Mouse (Mus musculus): ENCODE measurements around the gene Pid1.
"Not testable (repeated sequence)": the region's sequence is repeated elsewhere in the genome, so short reads cannot be mapped to it uniquely, and the experiment has no call there.

Gene Pid1

GRCm38 (mm10) chr1:84359611-84360500, 4.1 kb downstream of the Pid1 start:
- DNase-seq (ENCODE audit: low spot score): no peak

GRCm38 (mm10) chr1:84357216-84357615, 6.8 kb downstream of the Pid1 start:
- no peak for DNase-seq (ENCODE audit: low spot score)

GRCm38 (mm10) chr1:84350262-84350661, 13.7 kb downstream of the Pid1 start:
- no peak for DNase-seq (ENCODE audit: low spot score)

- no peak for DNase-seq (ENCODE audit: low spot score)
These were observed 16.0 kb downstream of the Pid1 start for GRCm38 (mm10) chr1:84347796-84348476.

DNA sequence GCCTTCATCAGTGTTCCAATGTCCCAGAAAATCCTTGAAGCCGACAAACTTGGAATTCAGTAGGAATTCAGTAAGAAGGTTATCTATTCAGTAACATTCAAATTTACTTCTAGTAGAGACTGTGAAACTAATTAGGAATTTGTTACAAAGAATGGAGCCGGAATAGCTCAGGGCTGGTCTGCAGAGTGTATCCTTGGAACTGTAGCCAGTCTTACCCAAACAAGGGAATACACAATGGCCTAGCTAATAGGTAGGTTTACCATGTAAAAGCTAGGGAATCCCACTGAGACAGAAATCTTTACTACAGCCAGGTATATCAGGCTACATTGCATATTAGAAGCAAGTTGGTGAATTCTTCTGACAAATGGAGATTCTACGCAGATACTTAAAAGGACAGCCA, 31.2 kb downstream of the Pid1 start:
- DNase-seq (ENCODE audit: low spot score): not testable (repeated sequence)

DNA sequence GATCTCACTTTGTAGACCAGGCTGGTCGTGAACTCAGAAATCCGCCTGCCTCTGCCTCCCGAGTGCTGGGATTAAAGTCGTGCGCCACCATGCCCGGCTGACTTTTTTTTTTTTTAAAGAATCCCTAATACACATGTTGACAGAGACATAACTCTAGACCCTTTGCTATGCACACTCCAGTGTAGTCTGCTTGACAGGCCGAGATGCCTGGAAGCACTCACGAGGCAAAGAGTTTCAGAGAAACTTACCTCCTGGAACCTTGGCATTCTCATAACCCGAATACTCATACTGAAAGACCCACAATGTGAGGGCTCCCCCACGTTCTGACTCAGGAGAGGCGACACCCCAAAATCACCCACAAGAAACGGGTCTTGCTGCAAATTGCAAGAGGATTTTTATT, 32.1 kb downstream of the Pid1 start:
- DNase-seq (ENCODE audit: low spot score): not testable (repeated sequence)

DNA sequence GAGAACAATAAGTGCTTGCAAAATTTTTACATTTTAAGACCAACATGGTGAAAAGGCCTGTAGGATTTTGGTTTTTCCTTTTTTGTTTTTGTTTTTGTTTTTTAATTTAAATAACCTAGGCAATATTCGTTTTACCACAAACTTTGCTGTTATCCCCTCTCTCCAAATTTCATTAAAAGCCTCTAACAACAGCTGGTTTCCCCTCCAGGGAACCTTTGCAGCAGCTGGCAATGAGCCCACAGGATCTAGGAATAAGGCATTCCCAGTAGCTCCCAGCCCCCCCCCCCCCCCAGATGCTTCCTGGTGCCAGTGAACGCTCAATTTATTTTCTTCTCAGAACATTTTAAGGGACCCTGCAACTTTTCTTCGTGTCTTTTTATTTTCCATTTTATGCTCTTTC, 38.7 kb downstream of the Pid1 start:
- no peak for DNase-seq (ENCODE audit: low spot score)

DNA sequence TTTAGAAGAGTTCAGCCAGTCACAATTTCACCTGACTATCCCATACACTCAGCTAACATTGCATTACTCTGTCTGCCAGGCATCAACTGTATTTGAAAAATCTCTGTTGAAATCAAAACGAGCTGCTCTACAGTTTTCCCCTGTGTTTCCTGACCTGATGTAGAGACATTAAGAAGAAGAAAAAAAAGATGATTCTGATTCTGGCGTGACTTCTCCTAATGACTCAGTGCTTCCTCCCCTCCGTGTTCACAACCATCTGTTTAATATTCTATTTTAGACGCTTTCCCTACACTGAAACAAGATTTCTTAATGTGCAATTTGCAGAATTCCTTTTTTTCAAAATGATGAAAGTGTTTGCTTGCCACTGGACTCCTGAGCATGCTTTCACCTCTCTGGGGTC, 42.7 kb downstream of the Pid1 start:
- DNase-seq (ENCODE audit: low spot score): no peak

DNA sequence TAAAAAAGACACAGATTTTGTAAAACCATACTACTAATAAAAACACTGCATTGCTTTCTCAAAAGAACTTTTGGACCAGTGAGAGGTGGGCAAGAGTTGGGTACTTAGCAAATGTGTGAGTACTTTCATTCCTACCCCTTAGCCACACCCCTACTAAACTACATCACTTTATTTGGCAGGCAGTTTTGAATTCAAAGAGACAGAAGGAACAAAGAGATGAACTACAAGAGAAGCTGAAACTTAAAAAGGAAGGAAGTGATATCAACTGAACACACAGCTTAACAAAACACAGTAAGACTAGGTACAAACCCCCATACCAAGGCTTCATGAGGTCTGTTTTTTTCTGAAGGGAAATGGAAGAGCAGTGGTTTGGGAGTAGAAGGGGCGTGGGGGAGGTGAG, 45.4 kb downstream of the Pid1 start:
- no peak for DNase-seq (ENCODE audit: low spot score)

DNA sequence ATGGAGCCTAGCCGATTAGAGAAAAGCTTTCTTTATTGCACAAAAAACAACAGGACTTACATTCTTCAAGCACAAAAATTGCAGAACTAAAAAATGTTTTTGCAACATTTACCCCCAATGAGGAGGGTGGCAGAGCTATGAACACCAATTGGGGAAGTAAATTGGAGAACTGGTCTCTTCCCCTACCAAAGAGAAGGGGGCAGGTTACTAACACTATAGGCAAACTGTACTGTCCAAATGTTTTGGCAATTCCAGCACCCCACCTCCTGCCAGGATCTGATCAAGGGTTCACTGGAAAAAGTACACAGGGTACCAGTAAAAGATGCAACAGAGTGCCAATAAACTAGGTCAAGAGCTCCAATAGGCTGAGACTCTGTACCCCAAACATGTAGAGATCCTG, 46.2 kb downstream of the Pid1 start:
- no peak for DNase-seq (ENCODE audit: low spot score)

DNA sequence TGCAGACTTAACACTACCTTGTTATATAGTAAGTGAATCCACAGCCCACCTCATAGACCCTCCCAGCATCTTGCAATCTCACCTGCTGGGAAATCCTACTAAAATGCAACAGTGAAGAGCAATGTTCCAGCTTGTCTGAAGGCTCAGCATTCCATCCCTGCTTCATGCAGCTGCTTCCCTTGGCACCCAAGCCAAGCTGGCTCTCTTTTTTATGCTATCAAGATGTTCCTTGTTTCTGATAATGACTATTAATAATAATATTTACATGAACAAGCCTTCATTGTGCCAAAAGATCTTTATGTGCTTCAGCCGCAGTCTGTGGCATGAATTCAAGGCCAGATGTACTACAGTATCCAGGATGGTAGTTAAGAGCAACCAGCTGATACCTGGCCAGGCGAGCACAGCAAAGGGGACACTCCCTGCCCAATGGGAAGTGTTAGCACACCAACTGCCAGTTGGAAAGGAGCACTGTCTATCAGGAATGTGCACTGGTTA, 54.0 kb downstream of the Pid1 start:
- no peak for DNase-seq (ENCODE audit: low spot score)

GRCm38 (mm10) chr1:84305713-84306421, 58.1 kb downstream of the Pid1 start:
- no peak for DNase-seq (ENCODE audit: low spot score)

- DNase-seq (ENCODE audit: low spot score): no peak
These were observed 61.2 kb downstream of the Pid1 start for GRCm38 (mm10) chr1:84302788-84303187.

- no peak for DNase-seq (ENCODE audit: low spot score)
These were observed 64.3 kb downstream of the Pid1 start for GRCm38 (mm10) chr1:84299719-84300118.

- no peak for DNase-seq (ENCODE audit: low spot score)
These were observed 77.3 kb downstream of the Pid1 start for GRCm38 (mm10) chr1:84286682-84287111.

DNA sequence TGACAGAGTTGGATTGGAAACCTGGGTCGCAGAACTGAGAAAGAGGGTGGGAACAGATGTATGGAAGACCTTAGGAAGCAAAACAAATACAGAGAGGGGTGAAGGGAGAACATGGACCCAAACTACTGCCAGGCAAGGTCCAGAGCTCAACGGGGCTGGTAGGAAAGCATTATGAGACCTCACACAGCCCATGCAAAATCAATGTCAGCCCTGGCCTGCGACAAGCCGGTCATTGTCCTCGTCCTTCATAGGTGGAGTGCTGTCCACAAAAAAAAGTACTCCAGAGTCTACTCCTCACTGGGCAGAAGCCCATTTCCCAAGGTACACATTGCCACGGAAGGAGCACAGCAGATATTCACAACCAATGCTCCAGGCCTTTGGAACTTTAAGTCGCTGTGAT, 78.4 kb downstream of the Pid1 start:
- DNase-seq (ENCODE audit: low spot score): no peak

GRCm38 (mm10) chr1:84284293-84285068, 79.5 kb downstream of the Pid1 start:
- no peak for DNase-seq (ENCODE audit: low spot score)

GRCm38 (mm10) chr1:84283119-84283518, 80.9 kb downstream of the Pid1 start:
- no peak for DNase-seq (ENCODE audit: low spot score)

- DNase-seq (ENCODE audit: low spot score): no peak
These were observed 83.8 kb downstream of the Pid1 start for GRCm38 (mm10) chr1:84280171-84280570.

- DNase-seq (ENCODE audit: low spot score): no peak
These were observed 85.4 kb downstream of the Pid1 start for GRCm38 (mm10) chr1:84278359-84279255.

DNA sequence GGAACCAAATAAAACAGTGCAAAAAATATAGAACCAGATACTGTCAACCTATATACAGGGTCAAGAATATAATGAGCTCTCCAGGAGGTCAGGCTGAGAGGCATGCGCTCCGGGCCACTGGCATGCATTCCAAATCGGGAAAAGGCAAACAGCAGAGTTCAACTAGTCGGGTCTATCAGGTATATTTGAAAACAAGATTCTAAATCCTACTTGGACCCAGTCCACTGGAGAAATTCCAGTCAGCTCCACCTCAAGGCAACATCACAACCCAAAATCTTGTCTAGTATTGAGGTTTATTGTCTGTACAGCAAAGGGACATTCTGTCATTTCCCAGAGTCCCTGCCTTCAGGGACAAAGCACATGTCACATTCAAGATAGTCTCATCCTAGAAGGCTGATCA, 91.0 kb downstream of the Pid1 start:
- no peak for DNase-seq (ENCODE audit: low spot score)

Measured in spleen, adult 12 weeks (tissue).